Mouse (Mus musculus) adrenal gland, postnatal 25 days (tissue): ENCODE results near the gene Ncstn. TPM values are rescaled to one million over a fixed set of nuclear protein-coding genes. Genes with fewer than 3 reads are reported as not detected.

Experiments
- DNase-seq: peaks from one replicate; pipeline ENCODE4 v3.0.0; 2021; ENCODE audit warnings: mixed read lengths
- total RNA-seq: library from RNA; stranded (reverse); gene quantifications from 2 replicates; pipeline ENCODE4 v1.2.3, GENCODE M21; 2021

Gene Ncstn
- total RNA-seq, 1 experiment from 2014 or later, result 117 TPM

- DNase-seq, result peak; percentile 92
Measured at GRCm38 (mm10) chr1:172027010-172027808, 55.4 kb downstream of the Ncstn start.

GRCm38 (mm10) chr1:172026201-172026901 is 56.2 kb downstream of the Ncstn start:
- DNase-seq, result no peak

DNA sequence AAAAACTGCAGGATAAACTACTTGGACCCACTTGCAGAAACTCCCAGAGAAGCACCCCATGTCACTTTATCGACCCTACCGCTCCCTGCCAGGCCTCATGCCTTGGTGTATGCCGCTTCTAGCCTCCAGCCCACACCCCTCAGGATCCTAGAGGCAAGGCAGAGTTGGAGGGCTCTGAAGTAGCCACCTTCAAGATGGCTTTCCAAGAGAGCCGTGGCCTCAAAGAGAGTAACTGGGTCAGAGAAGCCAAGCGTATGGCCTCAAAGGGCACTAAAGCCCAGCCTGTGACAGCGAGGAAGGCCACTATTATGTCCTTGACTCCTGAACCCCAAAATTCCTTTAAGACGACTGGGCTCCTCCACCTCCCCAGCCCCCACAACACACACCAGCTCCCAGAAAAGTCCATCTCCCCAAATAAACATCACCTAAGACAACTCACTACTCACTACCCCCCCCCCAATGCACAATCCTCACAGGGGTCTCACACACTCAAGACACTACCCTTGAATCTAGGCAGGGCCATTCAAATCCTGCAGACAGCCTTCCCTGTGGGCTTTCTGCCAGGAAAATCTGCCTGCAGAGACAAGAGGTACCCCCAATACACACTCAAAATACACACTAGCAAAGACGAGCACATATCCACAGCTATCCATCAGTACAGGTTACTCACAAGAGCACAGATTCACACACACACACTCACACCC is 57.2 kb downstream of the Ncstn start:
- no peak for DNase-seq

DNA sequence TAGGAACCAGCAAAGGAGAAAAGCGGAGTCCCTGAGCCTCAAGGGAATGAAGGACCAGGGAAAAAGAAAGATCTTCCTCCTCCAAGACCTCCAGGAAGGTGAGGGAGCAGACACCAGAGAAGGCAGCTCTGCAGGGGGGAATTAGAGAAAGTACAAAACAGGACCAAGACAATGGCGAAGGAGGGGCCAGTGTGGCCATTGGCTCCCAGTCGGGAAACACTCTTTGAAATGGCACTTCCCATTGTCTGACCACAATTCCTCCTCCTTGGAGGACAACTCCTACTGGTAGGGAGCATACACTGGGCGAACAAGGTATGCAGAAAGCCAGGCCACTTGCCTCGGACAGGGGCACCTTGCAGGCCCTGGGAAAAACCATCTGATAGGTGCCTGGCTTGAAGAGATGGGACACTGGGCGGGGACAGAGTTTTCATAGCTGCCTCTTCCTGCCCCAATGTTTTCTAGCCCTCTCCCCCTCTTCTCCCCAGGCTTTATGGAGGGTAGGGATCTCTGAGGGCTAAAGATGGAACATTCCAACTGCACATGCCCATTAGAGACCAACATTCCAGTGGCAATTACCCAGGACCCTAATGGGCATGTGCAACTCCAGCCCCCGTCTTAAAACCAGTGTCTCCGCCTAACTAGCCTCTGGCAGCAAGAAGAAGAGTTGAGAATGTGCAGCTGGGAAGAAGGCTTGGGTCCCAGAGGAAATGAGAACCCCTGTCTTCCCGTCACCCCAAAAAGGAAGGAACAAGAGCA is 58.3 kb downstream of the Ncstn start:
- DNase-seq, result no peak

DNA sequence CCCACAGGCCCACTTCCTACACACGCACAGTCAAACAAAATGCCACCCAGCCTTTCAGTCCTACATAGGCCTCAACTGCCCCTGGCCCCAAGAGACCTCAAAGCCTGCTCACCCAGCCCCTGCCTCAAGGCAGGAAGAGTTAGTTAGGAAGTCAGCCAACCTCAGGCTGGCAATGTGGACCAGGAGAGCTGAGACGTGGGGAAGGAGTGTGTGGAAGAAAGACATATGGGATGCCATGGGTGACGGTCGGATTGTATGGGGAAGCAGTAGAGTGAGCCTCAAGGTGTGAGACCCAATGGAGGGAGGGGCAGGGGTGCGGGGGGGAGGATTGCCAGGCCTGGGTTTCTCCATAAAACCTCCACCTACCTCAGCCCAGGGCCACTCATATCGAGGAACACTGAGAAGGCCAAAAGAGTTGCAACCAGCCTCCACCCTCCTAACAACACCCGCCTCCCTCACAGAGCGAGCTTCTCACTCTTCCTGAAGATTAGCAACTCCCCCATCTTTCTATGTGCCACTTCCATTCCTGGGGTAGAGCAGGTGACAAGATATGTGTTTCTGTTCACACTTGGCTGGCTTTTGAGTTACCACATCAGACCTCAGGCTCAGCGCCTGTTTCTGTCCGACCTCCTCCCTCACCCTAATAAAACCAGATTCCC is 62.6 kb downstream of the Ncstn start:
- DNase-seq, result no peak

DNA sequence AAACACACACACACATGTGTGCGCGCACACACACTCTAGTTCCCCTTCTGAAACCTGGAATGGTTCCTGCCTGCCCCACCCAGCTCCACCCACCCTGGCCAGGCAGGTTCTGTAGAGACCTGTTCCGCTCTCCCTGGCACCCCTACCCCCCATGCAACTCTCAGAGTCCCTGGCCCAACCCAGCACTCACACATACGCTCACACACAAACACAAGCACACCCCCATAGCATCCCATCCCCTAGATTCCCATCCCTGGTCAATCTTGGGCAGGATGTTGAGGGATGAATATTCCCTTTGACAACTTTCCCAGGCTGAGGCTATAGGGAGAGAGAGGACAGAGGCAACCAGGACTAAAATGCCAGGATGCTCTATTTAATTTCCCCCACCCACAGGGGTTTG is 63.3 kb downstream of the Ncstn start:
- no peak for DNase-seq

GRCm38 (mm10) chr1:172018336-172019311 is 64.0 kb downstream of the Ncstn start:
- DNase-seq, result no peak

DNA sequence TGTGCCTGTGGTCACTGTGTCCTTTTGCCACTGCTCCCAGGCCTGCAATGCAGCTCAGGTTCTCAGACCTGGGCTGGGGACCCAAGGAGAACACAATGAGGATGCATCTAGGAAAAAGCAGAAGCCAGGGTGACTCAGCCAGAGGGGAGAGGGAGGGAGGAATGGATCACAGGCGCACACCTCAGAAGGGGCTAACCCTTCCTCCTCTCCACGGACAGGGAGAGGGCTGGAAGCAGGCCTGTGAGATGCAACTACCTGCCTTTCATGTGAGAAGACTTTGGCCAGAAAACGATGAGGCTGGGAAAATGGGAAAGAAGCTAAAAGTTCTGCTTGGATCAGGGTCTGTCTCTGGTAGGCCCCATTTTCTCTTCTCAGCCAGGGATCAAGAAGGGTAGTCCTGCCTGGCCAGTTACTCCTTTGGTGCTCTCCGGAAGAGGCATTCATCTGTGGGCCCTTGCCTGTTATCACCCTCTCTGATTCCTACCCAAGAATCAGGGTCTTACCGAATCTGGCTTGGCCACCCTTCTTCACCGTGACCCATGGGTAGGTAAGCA is 65.0 kb downstream of the Ncstn start:
- DNase-seq, result no peak

DNA sequence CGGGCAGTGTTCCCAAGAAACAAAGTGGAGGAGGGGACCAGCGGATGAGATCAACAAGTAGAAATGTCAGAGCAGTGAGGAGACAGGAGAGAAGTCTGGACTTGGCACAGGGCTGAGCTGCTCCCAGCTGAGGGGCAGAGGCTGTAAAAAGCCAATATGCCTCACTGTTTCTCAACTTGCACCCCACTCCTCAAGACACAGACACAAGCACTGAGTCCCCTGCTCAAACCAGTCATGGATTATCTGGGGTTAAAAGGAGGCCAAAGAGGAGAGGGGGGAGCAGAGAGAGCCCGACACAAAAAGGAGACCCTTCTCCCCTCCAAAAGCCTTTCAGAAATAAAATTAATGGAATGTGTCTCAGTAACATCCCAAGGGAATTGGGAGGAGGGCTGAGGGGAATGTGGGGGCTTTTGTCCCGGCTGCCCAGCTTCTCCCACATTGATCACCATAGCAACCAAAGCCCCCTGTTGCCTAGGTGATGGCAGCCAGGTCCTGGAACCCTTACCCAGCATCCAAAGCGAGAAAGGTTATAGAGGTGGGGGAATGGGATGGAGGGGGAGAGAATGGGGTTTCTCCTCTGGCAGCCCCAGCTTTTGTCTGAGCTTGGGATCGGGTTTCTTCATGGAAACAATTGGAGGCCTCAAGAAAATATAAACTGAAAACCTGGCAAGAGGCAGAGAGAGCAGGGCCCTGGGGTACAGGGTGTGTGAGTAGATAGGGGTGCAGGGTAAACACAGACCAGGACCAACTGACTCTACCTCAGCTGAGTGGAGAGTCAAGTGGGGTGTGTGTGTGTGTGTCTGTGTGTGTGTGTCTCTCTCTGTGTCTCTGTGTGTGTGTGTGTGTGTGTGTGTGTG is 65.7 kb downstream of the Ncstn start:
- no peak for DNase-seq

DNA sequence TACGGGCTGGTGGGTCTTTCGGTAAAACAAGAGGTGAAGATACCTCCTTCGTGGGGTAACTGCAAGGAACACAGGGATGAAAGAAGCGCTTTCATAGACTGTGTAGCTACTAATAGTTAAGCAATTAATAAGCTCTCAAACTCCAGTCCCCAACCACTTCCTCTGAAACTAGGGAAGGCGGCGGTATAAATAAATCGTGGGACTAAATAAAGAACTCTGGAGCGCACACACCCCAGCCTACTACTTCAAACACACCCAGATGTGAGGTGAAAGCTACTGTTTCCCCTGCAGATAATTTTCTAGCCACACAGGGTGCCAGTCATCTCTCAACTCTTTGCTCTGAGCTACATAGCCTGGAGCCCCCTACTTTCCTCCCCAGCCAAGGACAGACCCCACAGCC is 66.6 kb downstream of the Ncstn start:
- no peak for DNase-seq

Other genes starting within 250 kb of the Ncstn start
- 2.3 and 2.6 TPM in 2 replicates for gene Cd84, start 243.1 kb downstream of the Ncstn start, total RNA-seq
- gene Gm10521, start 187.1 kb downstream of the Ncstn start, total RNA-seq, result 0.18 TPM in 1 of 2 replicates, not detected in the other
- gene Slamf6, start 165.3 kb downstream of the Ncstn start, total RNA-seq, result 0.15 TPM in 1 of 2 replicates, not detected in the other
- 2.8 and 7.4 TPM in 2 replicates for gene Vangl2, start 54.4 kb downstream of the Ncstn start, total RNA-seq
- not detected in 2 replicates for gene Nhlh1, start 25.2 kb downstream of the Ncstn start, total RNA-seq
- 184 and 190 TPM in 2 replicates for gene Copa, start 266 bp downstream of the Ncstn start, total RNA-seq
- 106 and 158 TPM in 2 replicates for gene Pex19, start 44.0 kb upstream of the Ncstn start, total RNA-seq
- 130 and 169 TPM in 2 replicates for gene Dcaf8, start 65.3 kb upstream of the Ncstn start, total RNA-seq
- gene Pea15a, start 124.0 kb upstream of the Ncstn start, total RNA-seq, result 48.3 and 52.1 TPM in 2 replicates
- gene Casq1, start 137.1 kb upstream of the Ncstn start, total RNA-seq, result 1.00 TPM in 1 of 2 replicates, not detected in the other
- 0.88 and 2.3 TPM in 2 replicates for gene Atp1a4, start 175.6 kb upstream of the Ncstn start, total RNA-seq
- 33.7 and 48.7 TPM in 2 replicates for gene Igsf8, start 178.8 kb upstream of the Ncstn start, total RNA-seq
- 110 and 122 TPM in 2 replicates for gene Atp1a2, start 215.3 kb upstream of the Ncstn start, total RNA-seq
- gene Kcnj9, start 246.5 kb upstream of the Ncstn start, total RNA-seq, result 0.18 TPM in 1 of 2 replicates, not detected in the other